Mouse (Mus musculus) cortical plate, adult 2 months (tissue): Measurements from ENCODE around the gene Dnase1l3.

Experiments
- CTCF ChIP-seq: fragments of 200-500 bp; IDR thresholded peaks from 2 replicates; pipeline ENCODE4 v1.5.1; 2011; ENCODE audit warnings: mild to moderate bottlenecking, control low read depth, low read length; ENCODE audit not compliant: insufficient read depth; ENCODE audit errors: extremely low read depth
- POLR2A ChIP-seq: fragments of 200-500 bp; IDR thresholded peaks from 2 replicates; pipeline ENCODE4 v1.6.1; 2011; ENCODE audit warnings: mild to moderate bottlenecking, low read length, control low read depth; ENCODE audit not compliant: insufficient read depth; ENCODE audit errors: extremely low read depth

DNA sequence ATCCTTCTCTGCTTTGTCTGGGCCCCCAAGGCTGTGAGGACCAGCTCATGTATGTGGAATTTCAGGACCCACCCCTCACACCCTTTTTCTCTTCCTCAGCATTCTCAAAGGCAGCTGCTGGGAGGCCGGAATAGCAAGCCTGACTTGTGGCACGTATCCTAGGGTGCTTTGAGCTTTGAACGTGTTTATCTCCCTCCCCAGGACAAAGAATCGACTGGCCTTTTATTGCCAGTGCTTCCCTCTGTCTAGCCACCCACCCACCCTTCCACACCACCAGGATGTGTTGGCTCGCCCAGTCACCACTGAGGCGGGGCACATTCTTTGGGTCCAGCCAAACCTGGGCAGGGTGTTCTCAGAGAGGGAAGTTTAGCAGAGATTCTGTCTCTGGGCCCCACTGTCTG lies 40.3 kb downstream of the Dnase1l3 start:
- TF ChIP-seq POLR2A (no peak), CTCF (no peak)
